21 mouse cellular contexts compared by ENCODE assay signal in the genomic region with DNA sequence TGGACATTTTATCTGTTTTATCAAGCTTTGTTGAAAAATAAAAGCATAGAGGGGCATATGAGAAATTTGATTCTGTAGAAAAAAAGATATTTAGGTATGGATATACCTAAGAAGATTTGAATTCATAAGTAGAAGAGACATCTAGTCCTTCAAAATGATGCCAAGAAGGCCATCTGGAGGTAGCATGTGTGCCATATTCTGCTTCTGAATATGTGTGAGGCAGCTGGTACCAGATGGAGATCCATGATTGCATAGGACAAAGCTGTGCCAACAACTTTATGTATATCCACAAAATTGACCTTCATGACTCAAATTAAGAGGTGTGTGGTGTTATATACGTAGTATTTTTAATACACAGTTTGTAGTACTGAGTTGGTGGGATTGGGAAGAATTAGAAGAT. TPM values are rescaled to one million over a fixed set of nuclear protein-coding genes. Genes with fewer than 3 reads are reported as not detected.
DNase-seq lines count a peak whose midpoint lies in the region; TF ChIP-seq lines count a peak whose summit lies in the region.
"Had no signal": no experiment of that assay in that cellular context is flagged by ENCODE, and none has a peak within 500 bp of the region (broad histone marks: within the 10 kb centered on the region; RNA-seq: fewer than 3 reads in every experiment).

No protein-coding gene starts in this region.

- H3K27ac ChIP-seq in left cerebral cortex, adult 2 months, result no peak overlapping the region
- H3K27ac ChIP-seq: embryonic facial prominence, embryonic 12.5 days; hindbrain, embryonic 15.5 days; liver, embryonic 13.5 days; neural tube, embryonic 13.5 days had no signal

- DNase-seq in cerebellum, adult 11-12 months, result peak; percentile 19
- no peak for DNase-seq in cerebellum, postnatal 4 days (ENCODE audit: low spot score in 2 of 2)
- peak; percentile 23 for DNase-seq in left cerebral cortex, adult 11 months (ENCODE audit: low spot score)
- DNase-seq in left cerebral cortex, adult 2 months (ENCODE audit: extremely low spot score in 1 of 2, low spot score in 2 of 2), result no peak
- DNase-seq in layer of hippocampus, adult 8-10 months (ENCODE audit: low spot score in 2 of 2), result peak; percentile 43 to 52
- DNase-seq in right cerebral cortex, postnatal 10 days (ENCODE audit: low spot score in 2 of 2), result peak; percentile 48 to 69
- no peak for DNase-seq in kidney, adult 8-10 months
- DNase-seq in retina, postnatal 1 day, result no peak
- DNase-seq: adrenal gland, postnatal 36 days; gastrocnemius, postnatal 10 days; heart, postnatal 10 days; kidney, adult 11 months; kidney, postnatal 14 days; liver, embryonic 13.5 days; lung, postnatal 10 days had no signal

- intact Hi-C loops in left cerebral cortex, adult 2 months (cut with DNase I), result no loop called here

- no peak for TF ChIP-seq CTCF in left cerebral cortex, adult 2 months (IDR thresholded peaks at IDR 0.05)

- no peak overlapping the region for H3K4me3 ChIP-seq in left cerebral cortex, adult 2 months
- H3K4me3 ChIP-seq: embryonic facial prominence, embryonic 12.5 days; hindbrain, embryonic 15.5 days; liver, embryonic 13.5 days; megakaryocyte, embryonic 14.5 days; neural tube, embryonic 13.5 days had no signal

RNA-seq across cellular contexts. Expression of gene Hcrtr2, which starts 7.4 kb away (rescaled TPM):
- total RNA-seq in left cerebral cortex, adult 2 months (2021), result 1 to 10 TPM; 2.5 to 2.9 TPM
- 1 to 10 TPM; 2.6 to 4.4 (median 3.3) TPM for total RNA-seq in layer of hippocampus, adult 8-10 months (2022)
- total RNA-seq: CH12.LX; common myeloid progenitor, adult 5-6 weeks; gastrocnemius, postnatal 10 days; heart, postnatal 10 days had no signal

Comparison
In these comparisons a context has a peak if more than half of its experiments do, and no peak if none do; other contexts are left out.
1. DNase-seq: peak in cerebellum, adult 11-12 months (single experiment), left cerebral cortex, adult 11 months (single experiment), layer of hippocampus, adult 8-10 months (2 of 2) and right cerebral cortex, postnatal 10 days (2 of 2); none in cerebellum, postnatal 4 days (0 of 2), left cerebral cortex, adult 2 months (0 of 2), kidney, adult 8-10 months (0 of 2) and retina, postnatal 1 day (single experiment).